Mouse (Mus musculus) limb, embryonic 14.5 days (tissue): Measurements from ENCODE around the gene Arhgef5. TPM values are rescaled to one million over a fixed set of nuclear protein-coding genes. Genes with fewer than 3 reads are reported as not detected.
A peak's percentile ranks its signal among the peaks of the same experiment; 100 is the strongest.

ENCODE experiments used
- ATAC-seq: fragments of 200-750 bp; cut with Nextera tagmentation; 2 replicates; pipeline ENCODE4 v1.8.0; 2017; ENCODE audit warnings: low read depth, moderate number of reproducible peaks, moderate TSS enrichment; ENCODE audit not compliant: low FRiP score
- DNase-seq: peaks from one replicate; pipeline ENCODE4 v3.0.0-alpha.2; 2015; ENCODE audit warnings: low spot score
- H3K27ac ChIP-seq: fragments of 300-500 bp; sonication (generic); replicated peaks from 2 replicates; pipeline ENCODE4 v1.5.1; 2014; ENCODE audit warnings: low read depth, mild to moderate bottlenecking, low read length, moderate library complexity, mixed read lengths
- H3K27me3 ChIP-seq: fragments of 300-500 bp; sonication (generic); 2 replicates; pipeline ENCODE4 v1.6.1; 2014; ENCODE audit warnings: low read length, mixed read lengths; ENCODE audit not compliant: control insufficient read depth, insufficient read depth
- H3K36me3 ChIP-seq: fragments of 300-500 bp; sonication (generic); 2 replicates; pipeline ENCODE4 v1.6.1; 2014; ENCODE audit warnings: mild to moderate bottlenecking, low read length, moderate library complexity, mixed read lengths; ENCODE audit not compliant: control insufficient read depth, insufficient read depth
- H3K4me1 ChIP-seq: fragments of 300-500 bp; sonication (generic); 2 replicates; pipeline ENCODE4 v1.6.1; 2014; ENCODE audit warnings: antibody characterized with exemption, low read length, mixed read lengths; ENCODE audit not compliant: control insufficient read depth, insufficient read depth
- H3K4me2 ChIP-seq: fragments of 300-500 bp; sonication (generic); replicated peaks from 2 replicates; pipeline ENCODE4 v1.6.1; 2014; ENCODE audit warnings: low read depth, mild to moderate bottlenecking, low read length, moderate library complexity; ENCODE audit not compliant: severe bottlenecking
- H3K4me3 ChIP-seq: fragments of 300-500 bp; sonication (generic); replicated peaks from 2 replicates; pipeline ENCODE4 v1.5.1; 2014; ENCODE audit warnings: low read length
- H3K9ac ChIP-seq: fragments of 300-500 bp; sonication (generic); 2 replicates; pipeline ENCODE4 v1.6.1; 2014; ENCODE audit warnings: mild to moderate bottlenecking, low read depth, low read length, moderate library complexity; ENCODE audit not compliant: severe bottlenecking
- H3K9me3 ChIP-seq: fragments of 300-500 bp; sonication (generic); 2 replicates; pipeline ENCODE4 v1.6.1; 2016; ENCODE audit warnings: low read length; ENCODE audit not compliant: control insufficient read depth
- POLR2A ChIP-seq: fragments of 200-500 bp; IDR thresholded peaks from 2 replicates; pipeline ENCODE4 v1.8.0; 2012; ENCODE audit warnings: inconsistent platforms, mild to moderate bottlenecking, moderate library complexity, borderline replicate concordance; ENCODE audit not compliant: insufficient read depth, insufficient read length; ENCODE audit errors: extremely low read depth
- WGBS: fragments of 180-500 bp; shearing (Covaris S2); extraction: QIAGEN DNeasy Blood & Tissue Kit; methylation state at CpG from one replicate; pipeline ENCODE4 v1.1.7; 2014; 5-methylcytosine and 5-hydroxymethylcytosine counted together
- polyA plus RNA-seq, 2 experiments: library from polyadenylated mRNA; depleted of rRNA in 1 of 2; stranded (reverse) in 1 of 2; unstranded in 1 of 2; fragments of >200 nt; fragmentation: Nextera tagmentation in 1 of 2; extraction: Ambion mirVana in 1 of 2; gene quantifications; 2 replicates each; pipeline versions ENCODE4 v1.2.1 to v1.2.3; 2012 to 2014

Gene Arhgef5
- polyA plus RNA-seq, 2 experiments = 11.6 to 23.0 TPM

DNA sequence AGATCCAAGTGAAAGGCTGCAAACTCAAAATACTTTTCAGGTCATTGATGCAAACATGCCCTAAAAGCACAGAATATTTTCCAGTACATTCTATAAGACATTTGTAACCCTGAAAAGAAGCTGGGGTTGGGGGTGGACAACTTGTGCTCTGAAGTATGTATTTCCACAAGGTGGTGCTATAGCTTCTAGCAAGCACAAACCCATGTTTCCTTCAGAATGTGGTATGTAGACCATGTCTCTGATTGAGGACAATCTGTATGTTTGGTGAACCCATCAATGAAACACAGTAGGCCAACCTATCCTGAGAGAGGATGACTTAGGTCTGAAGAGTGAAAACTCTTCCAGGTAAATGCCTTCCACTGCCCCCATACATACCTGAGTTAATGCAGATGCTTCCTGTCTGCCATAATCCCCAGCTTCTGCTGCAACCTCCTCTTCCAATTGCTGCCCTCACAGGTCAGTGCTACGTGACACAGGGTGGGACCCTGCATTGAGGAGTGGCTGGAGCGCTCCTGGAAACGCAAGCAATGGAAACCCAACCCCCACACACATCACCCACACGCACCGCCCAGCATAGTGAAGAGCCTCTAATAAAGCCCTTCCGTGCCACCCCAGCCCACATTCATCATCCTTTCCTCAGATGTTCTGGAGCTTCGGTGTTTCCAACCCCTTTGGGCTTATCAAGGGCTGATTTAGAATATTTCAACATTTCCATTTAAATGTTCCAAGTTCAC is 11.0 kb upstream of the Arhgef5 start:
- Histone ChIP-seq H3K4me1 (no peaks in the 10 kb centered on the region), H3K4me3 (no peak overlapping the region), H3K9me3 (no peaks in the 10 kb centered on the region), H3K9ac (no peak overlapping the region), H3K4me2 (no peak overlapping the region), H3K27ac (no peak overlapping the region), H3K27me3 (no peaks in the 10 kb centered on the region), H3K36me3 (no peaks in the 10 kb centered on the region)
- TF ChIP-seq POLR2A = no peak
- DNase-seq (peak; percentile 37), ATAC-seq (no peak)
- WGBS = 64% methylated on average over 7 of the region's 7 CpGs

DNA sequence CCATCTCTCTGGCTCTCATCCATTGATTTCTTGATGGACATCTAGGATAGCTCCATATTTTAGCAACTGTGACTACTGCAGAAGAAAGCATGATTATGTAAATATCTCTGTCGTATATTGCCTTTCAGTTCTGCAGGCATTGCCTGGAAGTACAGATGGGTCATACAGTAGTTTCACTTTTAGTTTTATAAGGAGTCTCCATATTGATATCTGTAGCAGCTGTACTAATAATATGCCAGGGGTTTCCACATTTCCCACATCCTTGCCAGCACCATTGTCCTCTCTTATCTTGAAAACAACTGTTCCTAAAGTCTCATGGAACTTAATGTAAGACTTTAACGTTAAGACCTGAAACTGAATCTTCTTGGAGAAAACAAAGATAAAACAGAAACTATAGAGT is 4.6 kb upstream of the Arhgef5 start:
- Histone ChIP-seq H3K27me3 (no peaks in the 10 kb centered on the region), H3K9me3 (no peaks in the 10 kb centered on the region), H3K9ac (no peak overlapping the region), H3K4me1 (no peaks in the 10 kb centered on the region), H3K4me3 (no peak overlapping the region), H3K27ac (no peak overlapping the region), H3K36me3 (no peaks in the 10 kb centered on the region), H3K4me2 (no peak overlapping the region)
- WGBS = 65% methylated on average over 2 of the region's 2 CpGs
- ATAC-seq (no peak), DNase-seq (no peak)
- no peak for TF ChIP-seq POLR2A

DNA sequence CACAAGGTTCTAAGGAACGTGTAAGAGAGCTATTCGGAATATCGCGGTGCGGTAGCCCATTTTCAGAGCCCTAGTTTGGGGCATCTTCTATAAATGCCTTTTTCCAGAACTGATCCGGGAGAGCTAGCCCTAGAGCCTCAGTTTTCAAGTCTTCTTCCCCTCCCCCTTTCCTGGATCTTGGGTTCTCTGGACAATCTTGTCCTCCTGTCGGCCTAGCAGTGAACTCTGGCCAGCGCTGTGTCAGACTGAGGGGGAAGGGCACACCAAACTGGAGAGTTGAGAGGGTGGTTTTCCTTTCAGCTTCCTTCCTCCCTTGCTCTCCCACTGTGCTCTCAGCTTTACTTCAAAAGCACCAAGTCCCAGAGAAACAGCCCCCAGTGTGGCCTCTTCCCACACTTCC is 974 bp downstream of the Arhgef5 start:
- Histone ChIP-seq H3K9me3 (no peaks in the 10 kb centered on the region), H3K27ac (no peak overlapping the region), H3K27me3 (no peaks in the 10 kb centered on the region), H3K4me1 (0 out of 2 replicates have a peak, but pooled peaks cover 2% of the 10 kb centered on the region), H3K9ac (peak overlapping the region; percentile 82), H3K36me3 (no peaks in the 10 kb centered on the region), H3K4me2 (peak overlapping the region; percentile 82), H3K4me3 (peak overlapping the region; percentile 57)
- ATAC-seq (no peak), DNase-seq (peak; percentile 5)
- WGBS = 4% methylated on average over 8 of the region's 8 CpGs
- TF ChIP-seq POLR2A = no peak

GRCm38 (mm10) chr6:43272597-43272996 is 7.2 kb downstream of the Arhgef5 start:
- Histone ChIP-seq H3K27ac (no peak overlapping the region), H3K27me3 (no peaks in the 10 kb centered on the region), H3K4me3 (no peak overlapping the region), H3K9ac (no peak overlapping the region), H3K4me2 (no peak overlapping the region), H3K36me3 (peaks cover 7% of the 10 kb centered on the region), H3K9me3 (no peaks in the 10 kb centered on the region), H3K4me1 (no peaks in the 10 kb centered on the region)
- no peak for DNase-seq
- TF ChIP-seq POLR2A = no peak
- no peak for ATAC-seq

- DNase-seq (no peak), ATAC-seq (no peak)
- H3K4me3 ChIP-seq = no peak overlapping the region
- H3K4me2 ChIP-seq = no peak overlapping the region
- H3K36me3 ChIP-seq = peaks cover 7% of the 10 kb centered on the region
- WGBS = 87% methylated on average over 4 of the region's 4 CpGs
- no peak overlapping the region for H3K9ac ChIP-seq
- H3K4me1 ChIP-seq = no peaks in the 10 kb centered on the region
- TF ChIP-seq POLR2A = no peak
- no peak overlapping the region for H3K27ac ChIP-seq
- H3K27me3 ChIP-seq = no peaks in the 10 kb centered on the region
- no peaks in the 10 kb centered on the region for H3K9me3 ChIP-seq
These were observed 8.7 kb downstream of the Arhgef5 start for GRCm38 (mm10) chr6:43274123-43274522.
